Mouse (Mus musculus) thymus, adult 2 months (tissue): Measurements from ENCODE around the gene Tdrd9. TPM values are rescaled to one million over a fixed set of nuclear protein-coding genes. Genes with fewer than 3 reads are reported as not detected.

Experiments used
- DNase-seq: peaks from one replicate; pipeline ENCODE4 v3.0.0; 2021
- H3K27ac ChIP-seq: fragments of 200-500 bp; 2 replicates; pipeline ENCODE4 v1.5.1; 2012; ENCODE audit warnings: low read length, control low read depth; ENCODE audit not compliant: control insufficient read depth, insufficient read depth
- H3K27me3 ChIP-seq: fragments of 200-500 bp; 2 replicates; pipeline ENCODE4 v1.6.1; 2012; ENCODE audit warnings: mild to moderate bottlenecking, low read length, moderate library complexity, mixed read lengths; ENCODE audit not compliant: control insufficient read depth, insufficient read depth
- H3K36me3 ChIP-seq: fragments of 200-500 bp; 2 replicates; pipeline ENCODE4 v1.6.1; 2012; ENCODE audit warnings: mild to moderate bottlenecking, low read length, moderate library complexity; ENCODE audit not compliant: control insufficient read depth, insufficient read depth
- H3K4me1 ChIP-seq: fragments of 200-500 bp; replicated peaks from 2 replicates; pipeline ENCODE4 v1.6.1; 2012; ENCODE audit warnings: low read length; ENCODE audit not compliant: control insufficient read depth, insufficient read depth
- H3K4me3 ChIP-seq: fragments of 200-500 bp; 2 replicates; pipeline ENCODE4 v1.5.1; 2012; ENCODE audit warnings: mild to moderate bottlenecking, low read length, control low read depth, moderate library complexity; ENCODE audit not compliant: control insufficient read depth, insufficient read depth
- CTCF ChIP-seq: fragments of 200-500 bp; IDR thresholded peaks from 2 replicates; pipeline ENCODE4 v1.5.1; 2012; ENCODE audit warnings: mild to moderate bottlenecking, control low read depth, low read length, moderate library complexity, borderline replicate concordance; ENCODE audit not compliant: control insufficient read depth, poor library complexity, insufficient read depth; ENCODE audit errors: extremely low read depth
- POLR2A ChIP-seq: fragments of 200-500 bp; IDR thresholded peaks from 2 replicates; pipeline ENCODE4 v1.6.1; 2012; ENCODE audit warnings: mild to moderate bottlenecking, low read length, control low read depth, moderate library complexity; ENCODE audit not compliant: control insufficient read depth, poor library complexity, insufficient read depth; ENCODE audit errors: extremely low read depth
- WGBS: fragments of 180-500 bp; shearing (Covaris S2); methylation state at CpG from one replicate; pipeline ENCODE4 v1.1.7; 2018; 5-methylcytosine and 5-hydroxymethylcytosine counted together
- polyA plus RNA-seq: library from polyadenylated mRNA; depleted of rRNA; stranded (reverse); fragments of >200 nt; gene quantifications from 2 replicates; pipeline ENCODE4 v1.2.3, GENCODE M21; 2012

Gene Tdrd9
- polyA plus RNA-seq, 1 experiment, result 0.15 TPM

DNA sequence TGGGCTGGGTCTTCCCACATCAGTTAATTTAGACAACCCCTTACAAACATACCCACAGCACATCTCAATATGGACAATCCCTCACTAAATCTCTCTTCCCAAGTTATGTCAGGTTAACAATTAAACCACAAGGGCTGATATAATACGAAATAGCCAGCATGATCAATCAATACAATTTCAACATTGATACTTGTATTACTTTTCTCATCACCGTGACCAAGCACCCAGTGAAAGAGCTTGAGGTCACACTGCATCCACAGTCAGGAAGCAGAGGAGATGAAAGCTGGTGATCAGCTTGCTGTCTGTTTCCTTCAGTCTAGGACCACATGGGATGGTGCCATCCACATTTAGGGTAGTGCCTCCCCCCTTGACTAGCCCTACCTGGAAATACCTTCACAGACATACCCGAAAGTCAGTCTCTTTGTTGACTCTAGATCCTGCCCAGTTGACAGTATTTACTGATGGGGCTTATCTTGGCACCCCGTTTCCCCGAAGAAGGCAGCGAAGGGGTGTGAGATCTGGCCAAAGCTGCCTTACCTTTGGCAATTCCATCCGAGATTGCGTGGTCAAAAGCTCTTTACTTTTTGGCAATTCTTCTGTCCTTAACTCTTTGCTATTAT, 123.0 kb downstream of the Tdrd9 start:
- H3K27ac ChIP-seq, result no peak overlapping the region
- no peaks in the 10 kb centered on the region for H3K27me3 ChIP-seq
- TF ChIP-seq CTCF (no peak), POLR2A (no peak)
- no peak overlapping the region for H3K4me3 ChIP-seq
- H3K4me1 ChIP-seq, result no peaks in the 10 kb centered on the region
- H3K36me3 ChIP-seq, result no peaks in the 10 kb centered on the region
- DNase-seq, result no peak
- 88% methylated on average over 8 of the region's 8 CpGs for WGBS

DNA sequence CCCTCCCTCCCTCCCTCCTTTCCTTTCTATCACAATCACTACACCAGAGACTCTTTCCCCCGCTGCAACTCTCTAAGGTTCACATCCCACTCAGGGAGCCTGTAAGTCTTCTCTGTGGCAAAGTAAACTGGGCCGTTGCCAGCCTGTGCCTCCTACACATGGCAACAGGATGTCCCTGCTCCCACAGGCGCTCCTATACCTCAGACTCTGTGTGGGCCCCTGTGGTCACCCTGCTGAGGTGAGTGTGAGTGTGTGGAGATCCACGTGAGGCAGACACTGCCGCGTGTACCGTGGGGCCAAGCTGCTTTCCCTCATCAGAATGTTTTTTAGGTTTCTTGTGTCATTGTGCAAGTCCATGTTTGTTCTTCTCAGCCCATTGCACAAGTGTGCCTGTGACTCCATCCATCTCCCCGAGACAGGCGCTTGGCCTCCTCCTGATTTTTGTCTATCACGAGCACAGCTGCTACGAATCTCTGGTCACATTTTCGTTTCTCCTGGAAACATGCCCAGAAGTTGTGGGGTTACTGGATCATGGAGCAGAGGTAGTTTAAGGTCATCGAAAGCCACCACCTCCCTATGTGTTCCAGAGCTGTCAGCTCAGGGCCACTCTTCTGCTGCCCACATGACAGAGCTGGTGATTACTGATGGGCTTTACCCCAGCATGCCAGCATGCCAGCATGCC, 124.8 kb downstream of the Tdrd9 start:
- TF ChIP-seq POLR2A, result no peak
- no peak for TF ChIP-seq CTCF
- Histone ChIP-seq H3K4me1 (no peaks in the 10 kb centered on the region), H3K4me3 (no peak overlapping the region), H3K27ac (no peak overlapping the region), H3K36me3 (no peaks in the 10 kb centered on the region), H3K27me3 (no peaks in the 10 kb centered on the region)
- no peak for DNase-seq
- WGBS, result 59% methylated on average over 13 of the region's 13 CpGs

DNA sequence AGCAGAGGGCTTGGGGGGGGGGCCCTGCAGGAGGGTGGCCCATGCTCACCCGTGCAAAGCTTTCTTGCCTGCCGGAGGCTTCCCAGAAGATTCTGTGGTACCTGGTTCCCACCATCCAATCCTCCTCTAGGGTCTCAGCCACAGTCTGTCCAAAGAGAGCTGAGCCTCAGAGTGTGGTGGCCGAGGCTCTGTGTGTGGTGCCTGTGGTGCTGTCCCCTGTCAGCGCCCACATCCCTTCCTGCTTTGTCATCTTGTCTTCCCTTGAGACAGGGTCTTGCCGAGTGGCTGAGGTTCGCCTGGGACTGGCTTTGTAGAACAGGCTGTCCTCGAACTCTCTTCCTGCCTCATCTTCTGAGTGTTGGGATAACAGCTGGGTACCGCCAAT, 125.4 kb downstream of the Tdrd9 start:
- DNase-seq, result no peak
- TF ChIP-seq POLR2A (no peak), CTCF (no peak)
- no peak overlapping the region for H3K27ac ChIP-seq
- no peaks in the 10 kb centered on the region for H3K36me3 ChIP-seq
- WGBS, result 61% methylated on average over 8 of the region's 8 CpGs
- H3K4me1 ChIP-seq, result no peaks in the 10 kb centered on the region
- H3K27me3 ChIP-seq, result no peaks in the 10 kb centered on the region
- no peak overlapping the region for H3K4me3 ChIP-seq

DNA sequence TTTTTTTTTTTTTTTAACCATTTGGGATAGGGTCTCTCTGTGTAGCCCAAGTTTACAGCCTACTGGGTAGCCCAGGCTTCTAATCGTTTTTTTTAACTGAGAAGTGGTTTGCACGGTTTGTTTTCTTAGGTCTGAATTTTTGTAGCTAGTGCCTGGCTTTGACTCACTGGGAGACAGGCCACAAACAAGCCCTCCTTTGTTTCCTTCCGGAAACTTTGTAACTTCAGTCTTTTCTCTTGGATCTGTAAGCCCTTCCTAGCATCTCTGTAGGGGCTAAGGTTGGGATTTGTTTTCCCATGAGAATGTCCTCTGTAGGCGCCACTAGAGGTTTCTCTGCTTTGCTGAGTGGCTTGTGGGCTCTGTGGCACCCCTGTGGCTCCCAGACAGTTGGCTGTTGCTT, 128.7 kb downstream of the Tdrd9 start:
- no peaks in the 10 kb centered on the region for H3K36me3 ChIP-seq
- 81% methylated on average over 4 of the region's 4 CpGs for WGBS
- no peak overlapping the region for H3K27ac ChIP-seq
- no peaks in the 10 kb centered on the region for H3K27me3 ChIP-seq
- no peak for DNase-seq
- H3K4me1 ChIP-seq, result no peaks in the 10 kb centered on the region
- TF ChIP-seq CTCF (no peak), POLR2A (no peak)
- no peak overlapping the region for H3K4me3 ChIP-seq

DNA sequence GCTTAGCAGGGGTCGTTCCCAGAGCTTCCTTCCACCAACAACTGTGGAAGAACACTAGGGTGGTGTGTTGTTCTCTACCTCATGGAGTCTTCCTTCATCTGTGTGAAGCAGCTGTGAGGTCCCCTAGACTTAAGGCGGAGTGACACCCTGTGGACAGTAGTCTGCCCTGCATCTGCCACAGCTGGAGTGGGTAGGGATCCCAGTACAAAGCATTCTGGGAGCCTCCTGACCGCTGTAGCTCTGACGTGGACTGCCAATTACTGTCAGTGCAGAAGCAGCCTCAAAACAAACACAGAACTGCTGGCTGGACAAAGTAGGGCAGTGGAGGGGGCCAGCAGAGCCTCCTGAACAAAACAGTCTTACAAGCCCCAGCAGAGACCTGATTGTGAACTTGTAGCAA, 129.7 kb downstream of the Tdrd9 start:
- Histone ChIP-seq H3K4me3 (no peak overlapping the region), H3K4me1 (no peaks in the 10 kb centered on the region), H3K36me3 (no peaks in the 10 kb centered on the region), H3K27me3 (no peaks in the 10 kb centered on the region), H3K27ac (no peak overlapping the region)
- TF ChIP-seq POLR2A (no peak), CTCF (no peak)
- no peak for DNase-seq
- whole genome bisulfite sequencing, result 63% methylated on average over 4 of the region's 4 CpGs

DNA sequence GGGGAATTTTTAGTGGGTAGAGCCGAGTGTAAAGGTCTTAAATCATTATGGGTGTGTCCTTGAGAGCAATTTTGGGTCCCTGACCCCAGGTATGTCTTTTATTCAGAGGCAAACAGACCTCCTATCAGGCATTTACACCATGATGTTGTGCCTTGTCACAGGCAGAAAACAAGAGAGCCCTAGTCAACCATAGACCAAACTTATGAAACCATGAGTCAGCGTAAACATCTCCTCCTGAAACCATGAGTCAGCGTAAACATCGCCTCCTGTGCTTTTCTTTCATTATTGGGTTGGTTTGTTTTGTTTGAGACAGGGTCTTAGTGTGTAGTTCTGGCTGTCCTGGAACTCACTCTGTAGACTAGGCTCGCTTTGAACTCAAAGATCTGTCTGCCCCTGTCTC, 131.8 kb downstream of the Tdrd9 start:
- Histone ChIP-seq H3K4me1 (no peaks in the 10 kb centered on the region), H3K27ac (no peak overlapping the region), H3K27me3 (no peaks in the 10 kb centered on the region; the same call in 1 of the 2 replicates), H3K36me3 (no peaks in the 10 kb centered on the region), H3K4me3 (no peak overlapping the region)
- no peak for DNase-seq
- WGBS, result 89% methylated on average over 5 of the region's 5 CpGs
- TF ChIP-seq CTCF, result no peak
- TF ChIP-seq POLR2A, result no peak
